Mouse (Mus musculus): Measurements from ENCODE around the gene Rap1a. TPM values are rescaled to one million over a fixed set of nuclear protein-coding genes. Genes with fewer than 3 reads are reported as not detected.
A peak's percentile ranks its signal among the peaks of the same experiment; 100 is the strongest.

Rap1a gene
- polyA plus RNA-seq, 1 experiment from 2014 or later = 98.9 TPM

DNA sequence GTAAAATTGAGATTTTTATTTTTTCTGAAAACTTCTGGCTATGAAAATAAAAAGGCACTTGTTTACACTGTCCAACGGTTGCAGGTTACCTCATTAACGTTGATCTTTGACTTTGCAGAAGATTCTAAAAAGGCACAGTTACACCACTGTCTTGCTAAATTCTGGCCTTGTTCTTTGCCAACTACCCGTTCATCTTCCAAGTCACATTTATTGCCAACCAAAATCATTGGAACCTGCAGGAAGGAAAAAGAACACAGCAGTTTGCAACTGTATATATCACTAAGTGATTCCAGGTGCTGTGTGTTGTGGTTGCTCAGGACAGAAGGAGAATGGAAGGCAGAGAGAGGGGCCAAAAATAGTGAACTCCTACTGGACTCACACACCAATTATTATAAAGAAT, 63.5 kb downstream of the Rap1a start:
- no peak for ATAC-seq (ENCODE audit: low read depth)
- Histone ChIP-seq H3K9me3 (replicated peaks; ENCODE audit: control insufficient read depth, low read length) (no peaks in the 10 kb centered on the region), H3K9ac (ENCODE audit: low read depth, low read length) (no peak overlapping the region), H3K27me3 (ENCODE audit: control insufficient read depth, insufficient read depth, low read depth, low read length) (no peaks in the 10 kb centered on the region), H3K36me3 (ENCODE audit: control insufficient read depth, insufficient read depth) (peaks cover 27% of the 10 kb centered on the region), H3K4me3 (ENCODE audit: low read depth, low read length) (no peak overlapping the region), H3K4me1 (ENCODE audit: control insufficient read depth, low read depth, low read length) (no peaks in the 10 kb centered on the region), H3K27ac (ENCODE audit: low read length) (no peak overlapping the region), H3K4me2 (ENCODE audit: low read depth, low read length) (no peak overlapping the region)
- 79% methylated on average over 3 of the region's 3 CpGs for WGBS (ENCODE audit: insufficient replicate concordance)

DNA sequence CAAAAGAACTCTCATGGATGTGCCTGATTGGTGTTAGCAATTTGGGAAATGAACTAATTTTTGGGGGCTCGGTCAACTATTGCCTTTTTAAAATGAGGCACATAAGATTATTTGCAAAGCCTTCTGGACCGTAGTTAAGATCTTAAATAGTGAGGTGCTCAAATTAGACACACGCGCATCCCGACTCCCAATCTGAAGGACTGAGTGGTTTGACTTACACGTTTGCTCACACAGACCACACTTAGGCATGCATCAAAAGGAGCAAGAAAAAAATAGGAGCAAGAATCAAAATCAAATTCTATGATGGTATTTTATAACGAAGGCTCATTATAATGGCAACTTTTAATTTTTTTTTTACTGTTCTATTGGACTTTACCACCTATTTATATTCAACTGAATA, 64.1 kb downstream of the Rap1a start:
- no peak overlapping the region for H3K4me2 ChIP-seq (ENCODE audit: low read depth, low read length)
- no peaks in the 10 kb centered on the region for H3K27me3 ChIP-seq (ENCODE audit: control insufficient read depth, insufficient read depth, low read depth, low read length)
- H3K4me1 ChIP-seq (ENCODE audit: control insufficient read depth, low read depth, low read length) = no peaks in the 10 kb centered on the region
- 89% methylated on average over 7 of the region's 7 CpGs for WGBS (ENCODE audit: insufficient replicate concordance)
- ATAC-seq (ENCODE audit: low read depth) = no peak
- peaks cover 27% of the 10 kb centered on the region for H3K36me3 ChIP-seq (ENCODE audit: control insufficient read depth, insufficient read depth)
- H3K9ac ChIP-seq (ENCODE audit: low read depth, low read length) = no peak overlapping the region
- no peaks in the 10 kb centered on the region for H3K9me3 ChIP-seq (replicated peaks; ENCODE audit: control insufficient read depth, low read length)
- no peak overlapping the region for H3K4me3 ChIP-seq (ENCODE audit: low read depth, low read length)
- no peak overlapping the region for H3K27ac ChIP-seq (ENCODE audit: low read length)

DNA sequence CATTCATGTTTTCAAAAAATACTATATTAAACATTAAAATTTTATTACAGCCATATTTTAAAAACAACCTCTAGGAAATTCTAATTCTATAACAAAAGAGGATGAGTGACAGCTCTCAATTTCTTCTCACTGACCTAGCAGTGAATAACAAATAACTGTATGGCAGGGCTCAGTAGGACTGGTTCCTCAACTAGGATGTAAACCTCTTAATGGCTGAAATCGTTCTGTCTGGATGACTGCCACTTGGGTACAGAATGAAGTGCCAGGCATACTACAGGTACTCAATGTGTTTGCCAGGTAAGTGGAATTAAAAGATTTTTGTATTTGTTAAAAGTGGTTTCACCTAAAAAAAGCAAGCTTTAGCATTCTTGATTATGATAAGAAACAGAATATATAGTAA, 65.0 kb downstream of the Rap1a start:
- WGBS (ENCODE audit: insufficient replicate concordance) = 81% methylated on average over 1 of the region's 1 CpGs
- Histone ChIP-seq H3K27ac (ENCODE audit: low read length) (no peak overlapping the region), H3K9me3 (replicated peaks; ENCODE audit: control insufficient read depth, low read length) (no peaks in the 10 kb centered on the region), H3K36me3 (ENCODE audit: control insufficient read depth, insufficient read depth) (peaks cover 29% of the 10 kb centered on the region), H3K4me3 (ENCODE audit: low read depth, low read length) (no peak overlapping the region), H3K9ac (ENCODE audit: low read depth, low read length) (no peak overlapping the region), H3K4me1 (ENCODE audit: control insufficient read depth, low read depth, low read length) (no peaks in the 10 kb centered on the region), H3K27me3 (ENCODE audit: control insufficient read depth, insufficient read depth, low read depth, low read length) (no peaks in the 10 kb centered on the region), H3K4me2 (ENCODE audit: low read depth, low read length) (no peak overlapping the region)
- ATAC-seq (ENCODE audit: low read depth) = no peak

- Histone ChIP-seq H3K9me3 (replicated peaks; ENCODE audit: control insufficient read depth, low read length) (no peaks in the 10 kb centered on the region), H3K4me1 (ENCODE audit: control insufficient read depth, low read depth, low read length) (no peaks in the 10 kb centered on the region), H3K4me2 (ENCODE audit: low read depth, low read length) (no peak overlapping the region), H3K27ac (ENCODE audit: low read length) (no peak overlapping the region), H3K4me3 (ENCODE audit: low read depth, low read length) (no peak overlapping the region), H3K9ac (ENCODE audit: low read depth, low read length) (no peak overlapping the region), H3K27me3 (ENCODE audit: control insufficient read depth, insufficient read depth, low read depth, low read length) (no peaks in the 10 kb centered on the region), H3K36me3 (ENCODE audit: control insufficient read depth, insufficient read depth) (peaks cover 35% of the 10 kb centered on the region)
- ATAC-seq (ENCODE audit: low read depth) = no peak
Observed at GRCm38 (mm10) chr3:105735285-105735684, 65.9 kb downstream of the Rap1a start.

GRCm38 (mm10) chr3:105733538-105733937, 67.6 kb downstream of the Rap1a start:
- Histone ChIP-seq H3K27ac (ENCODE audit: low read length) (no peak overlapping the region), H3K4me1 (ENCODE audit: control insufficient read depth, low read depth, low read length) (no peaks in the 10 kb centered on the region), H3K36me3 (ENCODE audit: control insufficient read depth, insufficient read depth) (peaks cover 34% of the 10 kb centered on the region), H3K9me3 (replicated peaks; ENCODE audit: control insufficient read depth, low read length) (no peaks in the 10 kb centered on the region), H3K4me3 (ENCODE audit: low read depth, low read length) (no peak overlapping the region), H3K27me3 (ENCODE audit: control insufficient read depth, insufficient read depth, low read depth, low read length) (no peaks in the 10 kb centered on the region), H3K4me2 (ENCODE audit: low read depth, low read length) (no peak overlapping the region), H3K9ac (ENCODE audit: low read depth, low read length) (no peak overlapping the region)
- WGBS (ENCODE audit: insufficient replicate concordance) = 89% methylated on average over 4 of the region's 4 CpGs
- ATAC-seq (ENCODE audit: low read depth) = no peak

GRCm38 (mm10) chr3:105732360-105732759, 68.8 kb downstream of the Rap1a start:
- Histone ChIP-seq H3K27me3 (ENCODE audit: control insufficient read depth, insufficient read depth, low read depth, low read length) (no peaks in the 10 kb centered on the region), H3K9ac (ENCODE audit: low read depth, low read length) (no peak overlapping the region), H3K4me3 (ENCODE audit: low read depth, low read length) (no peak overlapping the region), H3K27ac (ENCODE audit: low read length) (no peak overlapping the region), H3K4me2 (ENCODE audit: low read depth, low read length) (no peak overlapping the region), H3K9me3 (replicated peaks; ENCODE audit: control insufficient read depth, low read length) (no peaks in the 10 kb centered on the region), H3K4me1 (ENCODE audit: control insufficient read depth, low read depth, low read length) (no peaks in the 10 kb centered on the region), H3K36me3 (ENCODE audit: control insufficient read depth, insufficient read depth) (peaks cover 31% of the 10 kb centered on the region)
- no peak for ATAC-seq (ENCODE audit: low read depth)
- WGBS (ENCODE audit: insufficient replicate concordance) = 86% methylated on average over 4 of the region's 4 CpGs

DNA sequence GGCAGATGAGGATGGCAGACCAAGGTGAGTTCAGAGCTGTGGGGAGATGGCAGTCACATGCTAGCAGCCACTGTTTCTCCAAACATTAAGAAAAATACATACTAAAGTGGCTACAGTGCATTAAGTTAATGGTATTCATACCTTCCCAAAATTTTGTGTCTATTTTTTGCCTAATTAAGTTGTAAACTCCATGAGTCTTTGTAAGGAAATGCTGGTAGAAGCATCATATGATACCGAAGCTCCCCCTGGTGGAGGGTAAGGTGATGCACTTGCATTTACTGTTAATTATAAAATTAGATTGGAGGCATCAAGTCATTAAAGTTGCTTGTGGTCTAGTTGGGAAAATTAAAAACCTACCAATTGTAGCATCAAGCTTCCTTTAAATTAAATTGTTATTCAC, 75.1 kb downstream of the Rap1a start:
- 0% methylated on average over 1 of the region's 1 CpGs for WGBS (ENCODE audit: insufficient replicate concordance)
- Histone ChIP-seq H3K4me1 (ENCODE audit: control insufficient read depth, low read depth, low read length) (no peaks in the 10 kb centered on the region), H3K36me3 (ENCODE audit: control insufficient read depth, insufficient read depth) (peaks cover 5% of the 10 kb centered on the region), H3K27ac (ENCODE audit: low read length) (no peak overlapping the region), H3K27me3 (ENCODE audit: control insufficient read depth, insufficient read depth, low read depth, low read length) (no peaks in the 10 kb centered on the region), H3K4me3 (ENCODE audit: low read depth, low read length) (no peak overlapping the region), H3K9me3 (replicated peaks; ENCODE audit: control insufficient read depth, low read length) (no peaks in the 10 kb centered on the region), H3K4me2 (ENCODE audit: low read depth, low read length) (no peak overlapping the region), H3K9ac (ENCODE audit: low read depth, low read length) (no peak overlapping the region)
- ATAC-seq (ENCODE audit: low read depth) = no peak

GRCm38 (mm10) chr3:105722510-105722909, 78.6 kb downstream of the Rap1a start:
- H3K4me3 ChIP-seq (ENCODE audit: low read depth, low read length) = no peak overlapping the region
- no peaks in the 10 kb centered on the region for H3K36me3 ChIP-seq (ENCODE audit: control insufficient read depth, insufficient read depth)
- WGBS (ENCODE audit: insufficient replicate concordance) = 77% methylated on average over 3 of the region's 3 CpGs
- ATAC-seq (ENCODE audit: low read depth) = no peak
- H3K27me3 ChIP-seq (ENCODE audit: control insufficient read depth, insufficient read depth, low read depth, low read length) = no peaks in the 10 kb centered on the region
- H3K4me1 ChIP-seq (ENCODE audit: control insufficient read depth, low read depth, low read length) = no peaks in the 10 kb centered on the region
- H3K9ac ChIP-seq (ENCODE audit: low read depth, low read length) = no peak overlapping the region
- no peak overlapping the region for H3K4me2 ChIP-seq (ENCODE audit: low read depth, low read length)
- H3K9me3 ChIP-seq (replicated peaks; ENCODE audit: control insufficient read depth, low read length) = no peaks in the 10 kb centered on the region
- H3K27ac ChIP-seq (ENCODE audit: low read length) = no peak overlapping the region

- H3K4me1 ChIP-seq (ENCODE audit: control insufficient read depth, low read depth, low read length) = no peaks in the 10 kb centered on the region
- ATAC-seq (ENCODE audit: low read depth) = peak; percentile 33; the same call in 1 of the 2 replicates
- no peak overlapping the region for H3K4me2 ChIP-seq (ENCODE audit: low read depth, low read length)
- H3K9ac ChIP-seq (ENCODE audit: low read depth, low read length) = no peak overlapping the region
- H3K36me3 ChIP-seq (ENCODE audit: control insufficient read depth, insufficient read depth) = no peaks in the 10 kb centered on the region
- H3K27ac ChIP-seq (ENCODE audit: low read length) = no peak overlapping the region
- no peaks in the 10 kb centered on the region for H3K27me3 ChIP-seq (ENCODE audit: control insufficient read depth, insufficient read depth, low read depth, low read length)
- 59% methylated on average over 2 of the region's 2 CpGs for WGBS (ENCODE audit: insufficient replicate concordance)
- H3K4me3 ChIP-seq (ENCODE audit: low read depth, low read length) = no peak overlapping the region
- H3K9me3 ChIP-seq (replicated peaks; ENCODE audit: control insufficient read depth, low read length) = no peaks in the 10 kb centered on the region
Observed at GRCm38 (mm10) chr3:105721681-105722201, 79.4 kb downstream of the Rap1a start.

Data from liver, embryonic 16.5 days (tissue).